Mouse (Mus musculus): Measurements from ENCODE around the gene Gstk1.

Gene Gstk1

DNA sequence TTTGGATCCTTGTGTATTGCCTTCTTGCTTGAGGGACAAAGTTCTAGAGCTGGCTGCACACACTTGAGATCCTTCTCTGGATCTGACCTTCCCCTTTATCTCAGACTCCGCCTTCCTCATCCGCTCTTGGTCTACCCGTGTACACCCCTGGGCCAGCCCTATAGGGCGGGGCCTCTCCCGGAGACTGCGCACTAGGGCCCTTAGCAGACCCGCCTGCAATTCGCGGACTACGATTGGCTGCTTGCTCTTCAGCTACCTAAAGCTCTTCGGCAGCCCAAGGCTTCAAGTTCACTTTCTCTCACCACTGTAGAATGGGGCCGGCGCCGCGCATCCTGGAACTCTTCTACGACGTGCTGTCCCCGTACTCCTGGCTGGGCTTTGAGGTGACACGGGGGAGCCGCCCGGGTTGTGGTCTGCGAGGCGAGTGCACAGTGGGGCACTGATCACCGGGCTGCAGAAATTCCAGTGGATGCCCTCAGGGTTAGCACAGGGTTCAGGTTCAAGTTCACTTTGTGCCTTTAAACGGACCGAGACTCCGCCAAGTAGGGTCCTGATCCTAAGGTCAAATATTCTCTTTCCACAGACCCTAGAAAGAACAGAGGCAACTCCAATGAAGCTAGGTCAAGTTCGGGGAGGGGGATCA is at the start of gene Gstk1:
TSS of gene Gstk1 (plus strand) at position 225 of the 643 bp plus-strand sequence.
- peak; percentile 87 for DNase-seq

DNA sequence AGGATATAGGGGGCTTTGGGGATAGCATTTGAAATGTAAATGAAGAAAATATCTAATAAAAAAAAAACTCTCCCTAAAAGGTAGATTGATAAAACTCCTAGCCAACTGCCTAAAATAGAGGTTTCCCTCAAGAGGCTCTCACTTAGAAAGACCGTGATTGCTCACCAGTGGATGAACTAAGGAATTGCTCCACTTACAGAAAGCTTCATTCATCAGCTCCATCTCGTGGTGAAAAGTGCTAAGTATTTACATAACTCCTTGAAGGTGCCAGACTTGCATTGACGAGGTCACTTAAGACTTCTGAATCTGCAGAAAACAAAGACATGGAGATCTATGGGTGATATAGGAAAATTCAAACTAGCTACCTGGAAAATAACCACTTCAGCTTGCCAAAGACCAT is 48.0 kb upstream of the Gstk1 start:
- peak; percentile 10 for DNase-seq

DNA sequence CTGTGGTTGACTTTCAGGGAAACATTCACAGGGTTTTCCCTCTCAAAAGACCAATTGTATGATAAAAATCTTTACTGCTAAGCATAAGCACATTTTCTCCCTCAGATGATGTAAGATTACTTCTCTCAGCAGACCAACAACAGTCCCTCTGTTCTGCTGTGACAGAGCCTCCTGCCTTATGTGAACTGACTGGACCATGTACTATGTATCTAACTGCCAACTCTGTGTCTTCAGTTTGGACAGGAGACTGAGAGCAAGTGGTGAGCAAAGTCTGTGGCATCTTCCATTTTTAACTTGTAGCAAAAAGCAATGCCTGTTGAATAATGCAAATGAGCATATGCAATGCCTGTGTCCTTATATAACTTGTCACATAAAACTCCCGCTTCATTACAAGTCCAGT is 46.2 kb upstream of the Gstk1 start:
- no peak for DNase-seq

DNA sequence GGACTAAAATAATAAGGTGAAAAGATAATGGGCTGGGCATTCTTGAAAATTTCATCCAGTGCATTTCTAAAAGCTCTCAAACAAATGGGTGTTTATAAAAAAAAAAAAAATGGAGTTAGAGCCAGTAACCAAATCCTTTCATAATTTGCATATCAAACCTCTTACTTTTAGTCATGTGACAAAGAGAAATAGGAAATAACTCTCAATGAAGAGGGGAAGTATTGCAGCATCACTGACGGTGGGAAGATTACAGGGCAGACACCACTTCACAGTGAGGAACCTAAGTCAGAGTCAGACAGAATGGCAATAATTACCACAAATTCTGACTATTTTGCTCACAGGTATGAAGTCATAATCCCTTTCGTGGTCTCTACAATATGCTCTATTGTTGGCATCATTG is 30.7 kb upstream of the Gstk1 start, which contains the start of gene Tas2r144:
TSS of gene Tas2r144 (plus strand) at position 301 of the 400 bp plus-strand sequence.
- no peak for DNase-seq

DNA sequence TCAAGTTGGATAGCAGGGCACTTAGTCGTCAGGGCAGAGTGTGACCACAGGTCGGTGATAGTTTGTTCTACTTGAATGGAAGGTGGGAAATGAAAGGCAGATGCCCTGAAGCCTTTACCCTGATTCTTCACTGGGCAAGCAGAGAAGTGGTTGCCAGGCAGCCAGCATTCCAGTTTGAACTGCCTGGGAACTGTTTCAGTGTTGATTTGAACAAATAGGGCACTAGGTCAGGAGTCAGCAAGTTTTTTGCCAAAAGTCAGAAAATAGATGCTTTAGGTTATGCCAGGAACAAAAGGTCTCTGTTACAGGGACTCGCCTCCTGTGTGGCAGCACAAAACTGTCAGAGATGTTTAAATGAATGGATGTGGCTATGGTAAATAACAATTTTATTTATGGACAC is 23.4 kb upstream of the Gstk1 start:
- no peak for DNase-seq

DNA sequence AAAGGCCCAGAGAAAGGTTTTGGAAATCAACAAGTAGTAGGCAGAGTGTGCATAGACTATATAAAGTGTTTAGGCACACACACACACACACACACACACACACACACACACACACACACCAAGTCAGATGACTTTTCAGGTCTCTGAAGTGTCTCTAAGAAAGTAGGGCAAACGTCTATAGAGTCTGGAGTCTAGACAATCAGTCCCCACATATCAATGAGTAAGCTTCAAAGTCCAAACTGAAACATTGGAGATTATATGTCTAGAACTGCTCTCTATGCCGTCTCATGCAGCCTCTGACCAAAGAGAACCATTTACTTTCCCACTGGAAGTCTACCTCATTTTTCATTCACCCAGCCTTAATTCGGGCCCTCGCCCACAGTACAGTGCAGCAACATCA is 20.7 kb upstream of the Gstk1 start:
- DNase-seq, result no peak

DNA sequence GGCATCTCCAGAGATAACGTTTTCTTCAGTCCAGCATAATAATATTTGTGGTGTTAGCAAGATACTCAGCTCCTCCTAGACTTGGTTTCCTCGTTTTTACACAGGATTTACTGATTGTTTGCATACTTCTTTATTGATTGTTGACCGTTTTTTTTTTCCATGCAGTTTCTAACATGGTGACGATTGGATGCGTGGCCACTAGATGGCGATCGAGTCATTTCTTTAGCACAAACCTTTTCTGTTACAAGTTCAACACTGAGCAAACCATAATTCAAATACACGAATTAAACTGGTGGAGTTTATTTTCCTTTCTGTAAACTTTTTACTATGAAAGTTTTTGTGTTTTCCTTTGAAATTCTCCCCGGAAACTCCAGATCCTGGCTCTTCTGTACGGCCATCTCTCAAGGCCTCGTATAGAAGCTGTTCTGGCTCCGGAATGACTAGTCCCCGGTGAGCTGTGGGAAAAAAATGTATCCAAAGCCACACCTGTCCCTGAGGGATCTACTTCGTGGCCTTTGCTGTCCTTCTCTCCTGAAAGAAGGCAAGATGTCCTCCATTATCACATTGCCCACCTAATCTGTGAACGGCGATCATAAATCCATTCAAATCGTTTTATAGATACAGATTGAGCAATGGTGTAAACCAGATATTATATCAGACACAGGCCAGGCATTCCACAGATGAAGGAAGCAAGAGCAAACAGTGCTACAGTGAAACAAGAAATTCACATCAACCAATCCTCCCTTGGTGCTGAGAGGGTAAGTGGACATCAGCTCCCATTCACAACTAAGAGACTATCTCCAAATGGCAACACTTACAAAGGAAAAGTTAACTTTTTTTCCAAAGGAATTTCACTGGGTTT is 18.3 kb upstream of the Gstk1 start:
- peak; percentile 85 for DNase-seq

DNA sequence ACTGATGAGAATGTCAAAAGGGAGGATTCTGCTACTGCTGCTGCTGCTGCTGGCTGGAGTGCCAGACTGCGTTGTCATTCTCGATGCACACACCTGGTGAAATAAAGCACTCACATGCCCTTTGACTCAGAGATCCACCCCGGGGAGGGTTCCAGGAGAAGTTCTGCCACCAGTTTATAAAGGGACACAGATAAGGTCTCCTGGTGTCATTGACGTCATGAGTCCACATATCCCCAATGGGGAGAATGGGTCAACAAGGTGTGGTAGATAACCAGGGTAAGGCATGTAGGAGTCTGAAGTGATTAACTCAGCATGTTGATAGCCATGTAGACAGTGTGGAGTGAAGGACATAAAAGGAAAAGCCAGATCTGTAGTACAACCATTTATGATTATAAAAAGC is 16.1 kb upstream of the Gstk1 start:
- no peak for DNase-seq

DNA sequence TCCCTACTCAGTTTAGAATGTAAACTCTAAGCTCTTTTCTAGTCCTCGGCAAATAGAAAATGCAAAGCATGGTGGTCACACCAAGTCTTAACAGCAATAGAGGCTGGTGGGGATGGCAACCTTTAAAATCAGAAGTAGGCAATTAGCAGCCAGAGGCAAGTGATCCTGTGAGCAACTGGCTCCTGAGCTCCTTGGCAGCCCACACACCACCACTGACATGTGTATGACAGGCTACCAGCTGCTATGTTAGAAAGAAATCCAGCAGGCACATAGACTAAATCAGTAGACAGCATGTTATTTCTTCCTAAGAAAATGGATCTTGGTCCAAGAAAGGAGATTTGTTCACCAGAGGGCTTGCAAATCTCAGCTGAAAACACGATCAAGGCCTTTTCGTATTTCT is 14.5 kb upstream of the Gstk1 start:
- no peak for DNase-seq

DNA sequence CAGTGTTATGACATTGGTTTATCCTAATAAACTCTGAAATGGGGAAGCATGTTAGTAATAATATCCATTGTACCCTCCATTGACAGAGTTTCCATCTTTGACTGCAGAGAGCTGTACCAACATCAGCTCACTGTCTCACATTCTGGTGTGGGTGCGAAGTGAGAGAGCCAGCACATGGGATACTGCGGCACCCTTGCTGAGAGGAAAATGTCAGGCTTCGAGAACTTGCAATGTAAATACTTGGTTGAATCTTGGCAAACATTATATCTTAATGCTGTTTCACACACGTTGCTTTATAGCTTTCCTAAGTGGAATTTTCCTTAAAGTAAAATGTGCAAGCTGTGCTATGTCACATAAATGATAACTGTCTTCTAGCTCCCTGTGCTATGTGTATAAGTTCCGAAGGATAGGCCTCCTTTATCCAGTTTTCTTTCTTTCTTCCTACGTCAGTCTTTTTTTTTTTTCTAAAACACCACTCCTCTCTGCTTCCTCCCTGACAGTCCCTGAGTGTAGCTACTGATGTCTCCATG is 8.4 kb upstream of the Gstk1 start:
- no peak for DNase-seq

DNA sequence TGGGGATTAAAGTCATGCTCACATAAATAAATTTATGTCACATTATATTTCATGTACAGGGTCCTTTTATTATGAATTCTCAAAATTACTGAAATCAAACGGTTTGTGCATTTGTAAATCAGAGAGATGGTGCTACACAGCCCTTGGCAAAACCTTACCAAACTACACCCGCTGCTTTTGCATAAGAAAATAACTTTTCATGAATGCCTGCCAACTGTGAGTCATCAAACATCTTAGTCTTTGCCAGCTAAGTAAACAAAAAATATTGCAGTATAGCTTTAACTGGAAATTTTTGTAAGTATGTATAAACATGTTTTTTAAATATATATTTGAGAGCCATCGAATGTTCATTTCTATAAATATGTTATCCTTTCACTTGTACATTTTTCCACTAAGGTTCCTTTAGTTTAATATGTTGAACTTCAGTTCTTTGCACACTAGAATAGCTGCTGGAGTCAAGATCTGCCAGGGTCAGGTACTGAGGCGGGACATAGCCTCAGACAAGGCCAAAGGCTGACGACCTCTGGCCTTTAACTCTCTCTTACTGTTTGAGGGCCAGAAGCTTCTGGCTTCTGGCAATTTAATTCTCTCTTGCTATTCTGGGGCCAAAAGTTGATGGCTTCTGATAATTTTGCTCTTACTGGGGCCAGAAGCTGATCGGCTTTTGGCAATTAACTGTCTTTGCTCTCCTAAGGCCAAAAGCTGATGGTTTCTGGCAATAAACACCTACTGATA is 4.3 kb upstream of the Gstk1 start:
- no peak for DNase-seq

DNA sequence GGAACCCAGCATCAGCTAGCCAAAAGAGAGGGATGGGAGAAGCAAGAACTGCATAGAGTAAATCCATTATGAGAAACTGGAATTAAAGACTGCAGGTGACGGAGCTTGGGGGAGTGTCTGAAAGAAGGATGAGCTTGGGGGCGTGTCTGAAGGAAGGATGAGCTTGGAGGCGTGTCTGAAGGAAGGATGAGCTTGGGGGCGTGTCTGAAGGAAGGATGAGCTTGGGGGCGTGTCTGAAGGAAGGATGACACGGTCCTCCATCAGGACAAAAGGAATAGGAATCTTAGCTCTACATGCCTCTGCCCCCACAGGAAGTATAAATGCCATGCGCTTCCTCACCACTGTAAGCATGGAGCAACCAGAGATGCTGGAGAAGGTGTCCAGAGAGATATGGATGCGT is 1.4 kb downstream of the Gstk1 start:
- peak; percentile 57 for DNase-seq

DNA sequence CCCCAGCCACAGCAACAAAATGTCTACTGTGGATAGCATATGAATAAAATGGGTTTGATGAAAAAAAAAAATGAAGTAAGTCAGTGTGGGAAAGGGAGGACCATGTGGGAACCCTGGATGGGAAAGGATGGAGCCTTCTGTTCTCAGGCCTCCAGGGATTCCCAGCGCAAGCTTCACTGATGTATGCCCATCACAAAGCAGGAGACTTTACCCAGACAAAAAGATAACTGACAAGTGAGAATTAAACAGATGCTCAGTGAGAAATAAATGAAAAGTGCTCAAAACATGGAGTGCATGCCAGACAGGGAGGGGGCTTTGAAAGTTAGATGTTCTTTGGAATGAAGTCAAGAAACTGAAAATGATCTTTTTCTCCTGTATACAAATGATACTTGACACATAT is 2.2 kb downstream of the Gstk1 start:
- no peak for DNase-seq

DNA sequence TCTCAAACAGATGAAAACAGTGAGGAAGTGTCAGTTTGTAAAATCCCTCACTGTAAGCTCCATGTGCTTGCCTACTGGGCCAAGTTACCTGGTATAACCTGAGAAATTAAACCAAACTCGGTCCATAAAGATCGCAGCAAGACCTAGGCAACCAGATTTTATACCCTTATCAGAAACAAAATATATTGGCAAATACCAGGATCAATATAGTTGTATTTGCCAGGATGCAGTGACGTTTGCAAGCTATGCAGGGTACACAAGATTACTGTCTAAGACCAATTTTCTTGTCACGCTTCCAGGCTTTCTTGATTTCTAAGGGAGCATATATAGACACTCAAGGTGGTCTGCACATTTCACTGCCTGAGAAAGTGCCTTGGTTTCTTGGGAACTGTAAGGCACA is 6.1 kb downstream of the Gstk1 start:
- DNase-seq, result no peak

DNA sequence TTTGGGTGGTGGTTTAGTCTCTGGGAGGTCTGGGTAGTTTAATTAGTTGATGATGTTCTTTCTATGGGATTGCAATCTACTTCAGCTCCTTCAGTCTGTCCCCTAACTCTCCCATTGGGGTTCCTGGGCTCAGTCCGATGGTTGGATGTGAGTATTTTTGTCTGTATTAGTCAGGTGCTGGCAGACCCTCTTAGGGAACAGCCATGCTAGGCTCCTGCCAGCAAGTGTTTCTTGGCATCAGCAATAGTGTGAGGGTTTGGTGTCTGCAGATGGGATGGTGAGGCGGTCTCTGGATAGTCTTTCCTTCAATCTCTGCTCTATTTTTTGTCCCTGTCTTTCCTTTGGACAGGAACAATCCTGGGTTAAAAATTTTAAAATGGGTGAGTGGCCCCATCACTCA is 7.4 kb downstream of the Gstk1 start:
- no peak for DNase-seq

DNA sequence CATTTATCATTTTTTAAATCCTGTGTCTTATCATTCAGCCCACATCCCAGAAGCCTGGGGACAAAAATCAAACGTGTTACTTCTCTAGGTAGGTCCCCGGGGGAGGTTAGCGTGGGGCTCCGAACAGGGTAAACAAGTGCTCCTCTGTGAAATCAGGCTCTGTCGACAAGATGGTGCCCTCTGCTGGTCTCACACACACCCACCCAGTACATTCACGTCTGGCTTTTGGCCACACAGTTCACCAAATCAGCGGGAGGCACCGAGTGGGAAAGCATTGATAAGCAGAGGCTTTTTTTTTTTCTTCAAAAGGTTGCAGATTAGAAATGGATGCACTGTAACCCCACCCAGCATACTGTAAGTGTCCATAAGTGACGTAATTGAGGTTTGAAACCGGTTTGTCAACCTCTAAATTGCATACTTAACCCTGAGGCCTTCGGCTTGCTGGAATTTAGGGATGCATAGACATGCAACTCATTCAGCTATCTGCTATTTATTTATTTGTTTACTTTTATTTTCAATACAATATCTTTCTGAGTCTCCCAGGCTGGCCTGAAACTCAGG is 11.6 kb downstream of the Gstk1 start:
- DNase-seq, result peak; percentile 76

DNA sequence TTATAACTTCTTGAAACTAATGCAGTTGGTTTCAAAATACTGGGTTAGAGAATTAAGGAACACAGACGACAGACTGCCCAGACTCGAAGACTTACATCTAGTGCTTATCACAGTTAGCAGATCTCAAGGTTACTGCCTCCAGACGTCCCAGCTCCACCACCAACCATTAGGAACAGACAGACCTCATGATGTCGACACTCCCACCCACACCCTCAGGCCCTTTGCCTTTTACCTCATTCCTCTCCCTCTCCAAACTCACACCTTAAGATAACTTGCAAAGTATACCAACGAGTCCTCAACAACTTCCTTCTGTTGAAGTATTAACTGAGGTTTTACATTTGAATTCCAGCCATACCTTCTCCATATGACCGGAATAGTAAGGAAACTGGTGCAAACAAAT is 14.7 kb downstream of the Gstk1 start:
- no peak for DNase-seq

DNA sequence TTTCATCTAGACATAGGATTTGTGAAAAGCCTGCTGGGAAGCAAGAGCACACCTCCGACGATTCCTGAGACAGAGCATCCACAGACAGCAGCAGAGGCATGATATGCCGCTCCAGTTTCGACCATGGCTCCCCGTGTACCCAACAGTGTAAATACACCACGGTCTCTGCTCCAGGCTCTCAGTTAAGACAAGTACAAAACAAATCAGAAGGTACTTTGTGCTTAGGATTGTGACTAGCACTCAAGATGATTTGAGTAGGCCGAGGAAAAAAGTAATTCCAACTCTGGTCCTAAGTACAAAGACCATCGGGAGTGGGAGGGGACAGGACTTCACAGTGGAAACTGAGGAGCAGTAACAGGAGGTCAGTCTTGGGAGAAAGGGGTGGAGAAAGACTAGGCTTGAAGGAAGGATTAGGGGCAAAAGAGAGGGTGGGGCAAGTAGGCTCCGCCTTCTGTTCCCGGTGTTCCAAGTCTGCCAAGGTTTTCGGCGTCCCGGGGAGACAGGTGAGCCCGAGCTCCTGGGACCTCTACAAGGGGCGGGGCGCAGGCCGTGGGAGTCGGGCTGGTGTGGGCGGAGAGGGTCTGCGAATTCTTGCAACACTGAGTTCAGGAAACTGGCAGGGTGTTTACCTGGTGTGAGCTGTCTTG is 15.9 kb downstream of the Gstk1 start, which contains the start of gene Tmem139:
TSS of gene Tmem139 (plus strand) at position 447 of the 647 bp plus-strand sequence.
- peak; percentile 50 for DNase-seq

DNA sequence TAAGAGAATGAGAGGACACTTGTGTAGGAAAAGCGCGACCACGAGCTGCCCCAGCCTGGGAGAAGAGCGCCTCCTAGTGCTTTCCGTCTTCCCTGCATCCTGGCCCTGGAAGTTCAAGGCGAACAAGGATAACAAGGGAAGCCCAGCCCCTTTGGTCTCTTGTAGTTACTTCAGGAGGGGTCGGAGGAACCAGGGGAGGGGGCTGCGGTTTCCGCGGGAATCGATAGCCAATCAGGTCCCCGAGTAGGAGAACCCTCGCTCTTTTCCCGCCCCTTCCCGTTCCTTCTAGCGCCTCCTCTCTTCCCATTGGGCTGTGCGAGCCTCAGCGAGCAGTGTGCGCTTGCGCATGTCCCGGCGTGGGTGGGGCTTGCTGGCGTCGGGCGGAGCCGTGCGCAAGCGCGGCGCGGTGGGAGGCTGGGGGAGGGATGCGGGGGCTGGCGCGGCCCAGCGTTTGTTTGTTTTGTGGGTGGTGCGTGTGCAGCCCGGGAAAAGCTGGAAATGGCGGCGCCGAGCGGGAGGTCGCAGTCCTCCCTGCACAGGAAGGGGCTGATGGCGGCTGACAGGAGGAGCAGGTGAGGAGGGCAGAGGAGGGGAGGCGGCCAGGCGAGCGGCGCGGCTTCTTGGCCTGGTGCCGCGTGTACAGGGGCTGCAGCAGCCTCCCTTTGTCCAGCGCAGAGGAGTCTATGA is 19.0 kb downstream of the Gstk1 start, which contains the start of gene Casp2:
TSS of gene Casp2 (plus strand) at position 360 of the 687 bp plus-strand sequence.
- DNase-seq, result peak; percentile 99

DNA sequence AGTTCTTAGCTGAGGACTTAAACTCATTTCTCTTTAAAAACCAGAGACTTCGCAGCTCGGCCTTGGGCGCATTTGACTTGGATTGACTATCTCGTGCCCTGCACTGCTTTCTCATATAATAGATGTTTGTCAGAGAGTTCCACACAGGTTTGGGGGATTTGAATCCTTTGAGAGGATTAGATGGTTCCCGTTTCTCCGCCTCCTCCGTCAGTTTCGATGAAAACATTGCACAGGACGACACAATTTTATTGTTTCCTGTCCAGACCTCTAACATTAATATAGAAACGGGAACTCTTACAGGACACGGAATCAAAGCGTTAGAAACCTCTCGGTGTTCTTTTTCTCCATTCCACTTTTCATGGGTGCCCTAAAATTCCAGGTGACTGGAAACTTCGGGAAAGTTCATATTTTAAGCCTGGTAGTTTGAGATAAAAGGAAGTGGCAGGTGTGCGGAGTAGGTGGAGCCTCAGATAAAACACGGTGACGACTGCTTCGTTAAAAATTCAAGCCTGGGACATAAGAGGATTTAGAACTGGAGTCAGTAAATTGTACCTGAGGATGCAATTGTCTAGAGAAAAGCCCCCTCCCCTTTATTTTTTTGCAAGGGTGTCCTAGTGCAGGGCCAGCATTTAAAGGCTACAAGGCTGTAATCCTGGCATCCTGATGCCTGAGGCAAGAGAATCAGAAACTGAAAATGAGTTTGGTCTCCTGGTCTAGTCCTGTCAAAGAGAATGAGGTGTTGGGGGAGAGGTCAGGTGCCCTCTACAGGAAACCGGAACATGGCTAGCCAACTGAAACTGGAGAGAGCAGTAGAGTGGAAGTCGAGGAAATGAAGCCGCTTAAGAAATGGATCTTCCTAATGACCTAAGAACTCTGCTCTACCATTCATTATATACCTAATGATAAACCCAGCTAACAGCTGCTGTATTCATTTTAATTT is 19.9 kb downstream of the Gstk1 start:
- DNase-seq, result peak; percentile 12
